Mouse (Mus musculus) layer of hippocampus, postnatal 10 days (tissue): Measurements from ENCODE around the gene Dnah11. TPM values are rescaled to one million over a fixed set of nuclear protein-coding genes. Genes with fewer than 3 reads are reported as not detected.

Source experiments
- DNase-seq, 2 experiments: peaks; one replicate each; pipeline ENCODE4 v3.0.0; 2021; ENCODE audit warnings: low spot score in 2 of 2
- total RNA-seq, 2 experiments: library from RNA; stranded (reverse); gene quantifications; 2 replicates each; pipeline ENCODE4 v1.2.3; 2021

Gene Dnah11
- total RNA-seq, 2 experiments from 2014 or later: 2.3 to 2.9 TPM

DNA sequence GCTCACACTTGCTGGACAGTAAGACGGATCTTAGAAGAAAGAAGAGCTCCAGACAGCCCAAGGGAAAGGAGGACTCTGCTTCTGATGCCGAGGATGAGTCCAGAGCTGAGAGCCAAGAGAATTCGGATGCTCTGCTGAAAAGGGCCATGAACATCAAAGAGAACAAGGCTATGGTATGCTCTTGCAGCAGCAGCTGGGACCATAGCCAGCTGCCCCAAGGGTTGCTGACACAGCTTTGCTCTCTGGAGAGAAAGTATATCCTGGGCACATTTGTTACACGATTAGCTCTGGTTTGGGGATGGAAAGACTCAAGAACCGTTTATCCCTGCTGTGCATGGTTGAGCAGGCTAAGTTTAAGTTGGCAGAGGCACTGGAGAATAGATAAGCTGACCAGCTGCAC, 326.6 kb downstream of the Dnah11 start:
- no peak for DNase-seq

DNA sequence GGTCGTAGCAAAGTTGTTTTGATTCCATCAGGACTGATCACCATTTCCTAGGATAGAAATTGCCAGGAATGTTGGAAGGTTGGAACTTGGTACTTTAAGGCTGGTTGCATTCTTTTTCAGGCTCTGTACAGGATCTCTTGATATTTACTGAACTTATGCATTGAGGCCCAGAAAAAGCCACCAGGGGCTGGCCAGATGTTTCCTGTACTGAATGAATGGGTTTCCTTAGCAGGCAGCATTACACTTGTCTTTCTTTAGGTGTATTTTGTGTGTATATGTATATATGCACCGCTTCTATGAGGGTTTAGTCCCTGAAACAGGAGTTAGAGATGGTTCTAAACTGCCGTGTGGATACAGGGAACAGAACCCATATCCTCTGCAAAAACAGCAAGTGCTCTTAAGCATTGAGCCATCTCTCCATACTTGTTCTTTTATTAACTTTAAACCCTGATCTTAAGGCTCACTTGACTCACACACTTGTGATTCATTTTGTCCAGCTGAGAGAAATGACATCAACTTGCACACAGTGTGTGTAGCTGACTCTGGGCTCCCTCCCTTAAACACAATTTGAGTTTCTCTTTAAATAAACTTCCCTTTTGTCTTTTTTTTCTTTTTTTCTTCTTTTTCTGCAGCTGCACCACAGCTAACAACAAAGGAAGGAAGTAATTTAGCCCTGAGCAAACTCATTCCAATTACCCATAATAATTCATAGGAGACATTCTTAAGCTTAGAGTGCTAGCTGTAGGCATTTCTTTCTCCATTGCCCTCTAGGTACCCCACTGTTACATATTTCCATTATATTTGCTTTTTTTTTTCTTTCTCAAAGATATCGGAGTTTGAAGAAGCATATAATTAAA, 330.9 kb downstream of the Dnah11 start:
- DNase-seq: no peak

- DNase-seq: no peak
Observed at GRCm38 (mm10) chr12:117862655-117863054, 336.2 kb downstream of the Dnah11 start.

DNA sequence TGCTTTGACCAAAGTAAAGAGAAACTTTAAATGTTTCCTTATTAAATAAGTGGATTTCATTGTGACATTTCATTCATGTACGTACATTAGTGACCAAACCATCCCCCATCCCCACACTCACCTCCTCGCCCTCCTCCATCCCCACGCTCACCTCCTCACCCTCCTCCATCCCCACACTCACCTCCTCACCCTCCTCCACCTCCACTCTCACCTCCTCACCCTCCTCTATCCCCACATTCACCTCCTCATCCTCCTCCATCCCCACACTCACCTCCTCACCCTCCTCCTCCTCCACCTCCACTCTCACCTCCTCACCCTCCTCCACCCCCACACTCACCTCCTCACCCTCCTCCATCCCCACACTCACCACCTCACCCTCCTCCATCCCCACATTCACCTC, 337.6 kb downstream of the Dnah11 start:
- DNase-seq: no peak

DNA sequence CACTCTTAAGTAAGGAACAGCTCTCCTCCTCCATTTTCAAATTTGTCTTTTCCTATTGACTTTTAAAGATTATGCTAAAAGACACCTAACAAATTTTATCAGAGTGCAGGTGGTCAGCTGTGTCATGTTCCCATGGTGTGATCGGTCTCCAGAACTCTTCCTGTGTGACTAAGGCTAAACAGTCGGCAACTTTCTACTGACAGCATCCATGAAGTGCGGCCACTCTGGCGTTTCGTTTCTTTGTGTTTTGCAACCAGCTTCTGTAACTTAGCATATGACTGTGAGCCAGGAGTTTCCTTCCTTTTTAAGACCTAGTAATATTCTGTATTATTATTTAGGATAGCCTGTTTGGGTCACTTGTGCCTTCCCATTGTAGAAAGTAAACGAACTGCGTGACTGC, 338.0 kb downstream of the Dnah11 start:
- DNase-seq: no peak

DNA sequence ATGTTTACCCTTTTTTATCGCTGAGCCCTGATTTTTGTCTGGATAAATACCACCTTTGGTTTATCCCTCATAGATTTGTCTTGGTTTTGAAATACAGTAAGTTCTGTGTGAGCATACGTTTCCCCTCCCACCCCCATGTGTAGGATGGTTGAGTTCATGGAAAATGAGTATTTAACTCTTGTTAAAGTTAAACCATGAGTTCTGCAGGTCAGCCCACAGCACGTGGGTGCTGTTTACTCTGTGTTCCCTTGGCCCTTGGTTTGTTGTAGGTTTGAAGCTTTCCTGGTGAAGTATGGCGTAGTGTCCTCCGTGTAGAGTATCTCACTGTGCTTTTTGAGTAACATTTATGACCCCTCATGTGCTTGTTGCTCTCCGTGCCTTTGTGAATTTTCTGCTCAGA, 341.0 kb downstream of the Dnah11 start:
- no peak for DNase-seq

DNA sequence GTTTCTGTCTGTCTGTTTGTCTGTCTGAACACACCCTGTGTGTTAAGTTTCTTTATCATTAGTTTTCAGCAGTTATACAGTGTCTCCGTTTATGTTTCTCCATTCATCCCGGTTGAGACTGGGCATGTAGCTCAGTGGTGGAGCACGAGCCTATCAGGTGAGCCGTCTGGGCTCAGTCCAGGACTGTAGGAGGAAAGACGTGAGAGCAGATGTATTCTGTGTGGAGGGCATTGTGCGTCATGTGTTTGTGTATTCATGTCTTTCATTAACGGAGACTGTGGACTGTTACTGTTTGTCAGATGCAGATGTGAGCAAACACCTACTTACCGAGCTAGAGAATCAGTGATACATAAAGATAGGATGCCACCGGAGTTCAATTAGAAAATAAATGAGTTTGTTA, 341.8 kb downstream of the Dnah11 start:
- no peak for DNase-seq

DNA sequence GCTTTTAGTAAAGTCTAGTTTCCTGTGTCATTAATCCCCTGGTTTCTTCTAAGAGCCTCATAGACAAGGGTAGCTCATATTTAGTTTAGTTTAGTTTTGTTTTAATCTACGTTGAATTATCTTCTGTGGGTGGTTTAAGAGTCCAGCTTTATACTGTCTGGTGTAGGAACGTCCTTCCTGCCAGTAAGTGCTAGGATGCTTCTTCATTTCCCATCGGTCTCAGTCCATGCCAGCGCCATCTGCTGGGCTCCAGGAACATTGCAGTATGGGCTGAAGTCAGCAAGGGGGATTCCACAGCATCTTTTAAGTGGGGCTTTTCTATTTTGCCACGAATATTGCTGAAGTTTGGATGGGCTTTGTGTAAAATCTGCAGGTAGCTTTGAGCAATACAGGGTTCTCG, 345.5 kb downstream of the Dnah11 start:
- peak; percentile 67 to 72 for DNase-seq

- DNase-seq: no peak
Observed at GRCm38 (mm10) chr12:117850472-117850871, 348.4 kb downstream of the Dnah11 start.

GRCm38 (mm10) chr12:117848621-117849020, 350.2 kb downstream of the Dnah11 start:
- DNase-seq: no peak

DNA sequence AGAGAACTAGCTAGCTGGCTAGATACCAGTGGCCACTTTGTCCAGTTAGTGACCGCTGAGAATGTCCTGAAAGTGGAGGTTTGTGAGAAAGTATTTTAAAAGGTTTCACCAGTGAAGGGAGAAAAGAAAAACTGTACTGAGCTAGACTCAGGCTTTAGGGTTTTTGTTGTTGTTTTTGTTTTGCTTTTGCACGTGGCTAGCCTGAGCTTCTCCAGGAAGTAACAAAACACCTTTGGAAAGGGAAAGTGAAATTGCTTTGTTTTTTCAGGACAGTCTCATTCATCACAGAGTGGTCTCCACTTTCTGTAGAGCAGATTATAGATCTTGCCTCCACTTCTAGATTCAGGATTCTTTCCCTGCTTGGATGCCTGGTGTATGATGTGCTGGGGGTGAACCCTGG, 353.9 kb downstream of the Dnah11 start:
- no peak for DNase-seq

DNA sequence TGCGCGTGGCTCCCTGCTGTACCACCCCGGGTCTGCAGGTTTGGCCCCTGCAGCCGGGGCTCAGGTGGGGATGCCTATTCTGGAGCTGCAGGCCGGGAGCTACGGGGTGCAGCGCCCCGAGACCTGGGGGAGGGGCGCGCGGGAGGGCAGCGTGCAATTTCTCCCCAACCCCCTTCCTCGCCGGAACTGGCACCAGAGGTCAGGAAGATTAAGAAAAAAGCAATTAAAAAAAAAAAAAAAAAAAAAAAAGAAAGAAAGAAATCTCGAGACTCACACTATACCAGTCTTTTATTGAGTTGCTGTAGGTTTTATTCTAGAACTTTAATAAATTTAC, 354.8 kb downstream of the Dnah11 start:
- peak in 1 of 2 experiments; percentile 13 for DNase-seq

GRCm38 (mm10) chr12:117843302-117844074, 355.4 kb downstream of the Dnah11 start:
- peak; percentile 48 to 69 for DNase-seq

DNA sequence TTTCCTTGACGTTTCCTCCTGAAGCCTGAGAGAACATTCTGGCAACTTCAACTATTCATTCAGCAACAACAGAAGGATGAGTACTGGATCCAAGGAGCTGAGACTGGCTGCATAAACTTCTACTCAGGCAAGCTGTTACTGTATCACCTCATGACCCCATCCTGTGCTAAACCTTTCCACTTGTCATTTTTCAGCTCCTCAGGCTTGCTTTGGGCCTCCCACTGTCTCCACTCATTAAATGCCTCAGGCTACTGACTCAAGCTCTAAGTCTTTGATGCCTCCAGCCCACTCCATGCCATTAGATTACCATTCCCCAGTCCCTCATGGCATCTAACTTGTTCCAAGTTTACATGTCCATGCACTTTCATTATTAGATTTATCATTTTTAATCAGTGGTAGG, 356.2 kb downstream of the Dnah11 start:
- DNase-seq: no peak

GRCm38 (mm10) chr12:117840705-117841104, 358.1 kb downstream of the Dnah11 start:
- DNase-seq: no peak

GRCm38 (mm10) chr12:117837376-117837775, 361.5 kb downstream of the Dnah11 start:
- DNase-seq: no peak

- DNase-seq: no peak
Observed at GRCm38 (mm10) chr12:117835371-117835770, 363.5 kb downstream of the Dnah11 start.

GRCm38 (mm10) chr12:117834652-117835051, 364.2 kb downstream of the Dnah11 start:
- DNase-seq: no peak

DNA sequence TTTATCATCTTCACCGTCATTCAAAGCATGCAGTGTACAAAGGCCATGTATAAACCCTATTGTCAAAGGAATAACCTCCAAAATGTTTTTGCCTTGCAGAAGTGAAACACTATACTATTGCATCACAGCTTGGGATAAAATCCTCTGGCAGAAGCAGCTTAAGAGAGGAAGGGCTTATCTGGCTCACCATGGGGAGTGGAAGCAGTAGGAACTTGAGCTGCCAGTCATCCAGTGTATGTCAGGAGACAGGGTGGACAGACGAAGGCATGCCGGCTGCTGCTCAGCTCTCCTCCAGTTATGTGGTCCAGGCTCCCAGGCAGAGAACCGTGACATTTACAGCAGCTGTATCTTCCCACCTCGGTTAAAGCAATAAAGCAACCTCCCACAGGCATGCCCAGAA, 366.7 kb downstream of the Dnah11 start:
- DNase-seq: no peak

- no peak for DNase-seq
Observed at GRCm38 (mm10) chr12:117831351-117831961, 367.4 kb downstream of the Dnah11 start.

- no peak for DNase-seq
Observed at GRCm38 (mm10) chr12:117828350-117828749, 370.5 kb downstream of the Dnah11 start.
